Mouse (Mus musculus): ENCODE results near the gene Haus6. TPM values are rescaled to one million over a fixed set of nuclear protein-coding genes. Genes with fewer than 3 reads are reported as not detected.
"Not testable (repeated sequence)": the region's sequence is repeated elsewhere in the genome, so short reads cannot be mapped to it uniquely, and the experiment has no call there.

Gene Haus6
- polyA plus RNA-seq, 1 experiment, result 21.7 TPM

DNA sequence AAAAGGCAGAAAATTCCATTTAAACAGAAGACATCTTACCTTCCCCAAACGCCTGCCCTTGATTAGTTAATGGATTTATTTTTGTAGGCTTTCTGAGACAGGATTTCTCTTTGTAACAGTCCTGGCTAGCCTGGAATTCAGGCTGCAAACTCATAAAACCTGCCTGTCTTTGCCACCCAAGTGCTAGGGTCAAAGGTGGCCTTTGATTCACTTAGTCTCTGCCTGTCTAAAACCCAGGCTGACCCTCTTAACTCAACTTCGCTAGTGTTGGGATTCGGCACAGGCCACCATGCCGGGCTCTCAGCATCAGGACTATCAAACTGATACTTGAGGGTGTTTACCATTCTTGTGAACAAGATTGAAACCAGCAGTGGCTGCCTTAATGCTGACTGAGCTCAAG lies 20.0 kb upstream of the Haus6 start:
- H3K4me3 ChIP-seq (ENCODE audit: control insufficient read depth, insufficient read depth, low read length), result no peak overlapping the region
- H3K36me3 ChIP-seq (ENCODE audit: control insufficient read depth, insufficient read depth, low read length), result no peaks in the 10 kb centered on the region
- no peaks in the 10 kb centered on the region for H3K27me3 ChIP-seq (ENCODE audit: control insufficient read depth, insufficient read depth, low read length)
- DNase-seq, result no peak
- WGBS, result 86% methylated on average over 4 of the region's 4 CpGs
- no peaks in the 10 kb centered on the region for H3K4me1 ChIP-seq (replicated peaks; ENCODE audit: control insufficient read depth, insufficient read depth, low read length)
- H3K27ac ChIP-seq (ENCODE audit: control insufficient read depth, insufficient read depth, low read length), result no peak overlapping the region
- TF ChIP-seq CTCF (IDR thresholded peaks at IDR 0.05; ENCODE audit: borderline replicate concordance, control insufficient read depth, extremely low read depth, insufficient read depth, low read length, poor library complexity), result no peak
- no peak for TF ChIP-seq POLR2A (IDR thresholded peaks at IDR 0.05; ENCODE audit: control insufficient read depth, extremely low read depth, insufficient read depth, low read length, poor library complexity)

DNA sequence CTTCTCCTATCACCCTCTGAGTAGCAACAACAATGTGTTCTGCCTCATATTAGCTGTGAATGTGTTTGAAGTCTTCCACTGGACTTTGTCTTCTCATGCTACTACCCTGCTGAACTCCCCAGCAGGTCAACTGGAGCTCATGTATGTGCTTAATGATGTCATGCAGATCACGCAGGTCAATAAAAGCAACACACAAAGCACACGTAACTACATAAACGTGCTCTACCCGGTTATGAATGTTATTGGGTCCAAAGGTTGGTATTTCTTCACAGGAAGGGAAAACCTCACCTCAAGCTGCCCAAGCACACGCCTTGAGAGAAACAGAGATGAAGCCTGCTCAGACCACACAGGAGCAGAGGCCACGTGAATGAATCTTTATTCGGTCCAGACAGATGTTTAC lies 14.6 kb upstream of the Haus6 start:
- H3K27me3 ChIP-seq (ENCODE audit: control insufficient read depth, insufficient read depth, low read length); DNase-seq; H3K4me1 ChIP-seq (replicated peaks; ENCODE audit: control insufficient read depth, insufficient read depth, low read length); H3K27ac ChIP-seq (ENCODE audit: control insufficient read depth, insufficient read depth, low read length); H3K36me3 ChIP-seq (ENCODE audit: control insufficient read depth, insufficient read depth, low read length); H3K4me3 ChIP-seq (ENCODE audit: control insufficient read depth, insufficient read depth, low read length): not testable (repeated sequence)
- WGBS, result 95% methylated on average over 7 of the region's 7 CpGs

DNA sequence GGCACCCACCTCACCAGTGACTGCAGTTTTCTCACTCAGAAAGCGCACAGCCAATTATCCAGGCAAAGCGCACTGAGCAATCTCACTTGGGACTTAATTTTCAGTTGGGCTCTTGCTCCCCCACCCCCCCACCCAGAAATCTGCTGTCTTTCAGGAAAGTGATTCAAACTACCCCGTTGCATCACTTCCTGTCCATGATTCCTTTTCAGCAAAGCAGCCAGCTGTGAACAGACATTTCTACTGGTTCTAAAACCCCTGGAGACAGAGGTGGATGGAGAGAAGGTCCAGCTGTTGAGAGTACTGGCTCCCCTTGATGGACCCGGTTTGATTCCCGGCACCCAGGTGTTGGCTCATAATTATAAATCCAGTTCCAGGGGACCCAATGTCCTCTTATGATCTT lies 13.6 kb upstream of the Haus6 start:
- no peak for DNase-seq
- Histone ChIP-seq H3K4me1 (replicated peaks; ENCODE audit: control insufficient read depth, insufficient read depth, low read length) (no peaks in the 10 kb centered on the region), H3K27ac (ENCODE audit: control insufficient read depth, insufficient read depth, low read length) (no peak overlapping the region), H3K4me3 (ENCODE audit: control insufficient read depth, insufficient read depth, low read length) (no peak overlapping the region), H3K36me3 (ENCODE audit: control insufficient read depth, insufficient read depth, low read length) (no peaks in the 10 kb centered on the region), H3K27me3 (ENCODE audit: control insufficient read depth, insufficient read depth, low read length) (no peaks in the 10 kb centered on the region)
- no peak for TF ChIP-seq POLR2A (IDR thresholded peaks at IDR 0.05; ENCODE audit: control insufficient read depth, extremely low read depth, insufficient read depth, low read length, poor library complexity)
- 69% methylated on average over 5 of the region's 5 CpGs for WGBS

DNA sequence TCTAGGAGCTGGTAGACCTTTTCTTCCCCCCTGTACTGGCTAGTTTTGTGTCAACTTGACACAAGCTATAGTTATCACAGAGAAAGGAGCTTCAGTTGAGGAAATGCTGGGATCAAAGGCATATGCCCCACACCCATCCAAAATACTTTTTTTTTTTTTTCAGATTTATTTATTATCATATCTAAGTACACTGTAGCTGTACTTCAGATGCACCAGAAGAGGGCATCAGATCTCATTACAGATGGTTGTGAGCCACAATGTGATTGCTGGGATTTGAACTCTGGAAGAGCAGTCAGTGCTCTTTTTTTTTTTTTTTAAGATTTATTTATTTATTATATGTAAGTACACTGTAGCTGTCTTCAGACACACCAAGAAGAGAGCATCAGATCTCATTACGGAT lies 10.7 kb upstream of the Haus6 start:
- not testable (repeated sequence) for H3K36me3 ChIP-seq (ENCODE audit: control insufficient read depth, insufficient read depth, low read length); H3K27me3 ChIP-seq (ENCODE audit: control insufficient read depth, insufficient read depth, low read length); H3K27ac ChIP-seq (ENCODE audit: control insufficient read depth, insufficient read depth, low read length); DNase-seq; H3K4me1 ChIP-seq (replicated peaks; ENCODE audit: control insufficient read depth, insufficient read depth, low read length); H3K4me3 ChIP-seq (ENCODE audit: control insufficient read depth, insufficient read depth, low read length)
- WGBS, result 93% methylated on average over 1 of the region's 1 CpGs

DNA sequence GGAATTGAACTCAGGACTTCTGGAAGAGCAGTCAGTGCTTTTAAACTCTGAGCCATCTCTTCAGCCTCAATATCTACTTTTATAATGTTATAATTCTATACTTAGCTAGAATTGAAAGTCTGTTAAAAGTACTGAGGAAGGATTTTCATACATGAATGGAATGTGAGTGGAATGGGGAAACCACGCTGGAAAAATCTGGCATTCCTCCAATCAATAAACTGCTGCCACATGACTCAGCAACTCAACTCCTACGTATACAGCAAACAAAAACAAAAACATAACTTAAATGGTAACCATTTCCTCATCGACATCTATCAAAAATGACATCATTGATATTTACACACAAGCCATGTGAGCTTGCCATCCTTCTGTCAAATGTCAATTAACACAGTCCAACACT lies 10.3 kb upstream of the Haus6 start:
- H3K27ac ChIP-seq (ENCODE audit: control insufficient read depth, insufficient read depth, low read length), result no peak overlapping the region

DNA sequence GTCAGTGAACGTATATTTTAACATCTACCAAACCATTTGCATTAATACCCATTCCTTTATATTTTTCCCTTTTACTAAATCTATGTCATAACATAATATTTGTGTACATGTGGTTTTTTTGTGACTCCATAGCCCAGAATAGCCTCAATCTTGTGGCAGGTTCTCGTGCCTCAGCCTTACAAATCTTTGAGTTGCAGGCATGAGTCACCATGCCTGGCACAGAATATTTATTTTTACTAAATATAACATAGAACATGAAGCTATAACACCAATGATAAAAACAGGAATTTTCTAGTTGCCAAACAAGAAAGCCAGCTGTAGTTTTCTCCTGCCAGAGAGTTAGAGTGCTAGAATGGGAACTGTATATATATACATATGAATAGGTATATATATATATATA lies 8.7 kb upstream of the Haus6 start:
- Histone ChIP-seq H3K4me1 (replicated peaks; ENCODE audit: control insufficient read depth, insufficient read depth, low read length) (no peaks in the 10 kb centered on the region), H3K36me3 (ENCODE audit: control insufficient read depth, insufficient read depth, low read length) (no peaks in the 10 kb centered on the region), H3K27me3 (ENCODE audit: control insufficient read depth, insufficient read depth, low read length) (no peaks in the 10 kb centered on the region), H3K4me3 (ENCODE audit: control insufficient read depth, insufficient read depth, low read length) (no peak overlapping the region), H3K27ac (ENCODE audit: control insufficient read depth, insufficient read depth, low read length) (no peak overlapping the region)
- TF ChIP-seq CTCF (IDR thresholded peaks at IDR 0.05; ENCODE audit: borderline replicate concordance, control insufficient read depth, extremely low read depth, insufficient read depth, low read length, poor library complexity) (no peak), POLR2A (IDR thresholded peaks at IDR 0.05; ENCODE audit: control insufficient read depth, extremely low read depth, insufficient read depth, low read length, poor library complexity) (no peak)
- DNase-seq, result no peak
- 70% methylated on average over 2 of the region's 2 CpGs for WGBS

More for the DNA sequence above, 10.3 kb upstream of the Haus6 start:
- no peak for TF ChIP-seq CTCF (IDR thresholded peaks at IDR 0.05; ENCODE audit: borderline replicate concordance, control insufficient read depth, extremely low read depth, insufficient read depth, low read length, poor library complexity)
- TF ChIP-seq POLR2A (IDR thresholded peaks at IDR 0.05; ENCODE audit: control insufficient read depth, extremely low read depth, insufficient read depth, low read length, poor library complexity), result no peak
- Histone ChIP-seq H3K36me3 (ENCODE audit: control insufficient read depth, insufficient read depth, low read length) (no peaks in the 10 kb centered on the region), H3K27me3 (ENCODE audit: control insufficient read depth, insufficient read depth, low read length) (no peaks in the 10 kb centered on the region), H3K4me1 (replicated peaks; ENCODE audit: control insufficient read depth, insufficient read depth, low read length) (no peaks in the 10 kb centered on the region), H3K4me3 (ENCODE audit: control insufficient read depth, insufficient read depth, low read length) (no peak overlapping the region)
- DNase-seq, result no peak
- WGBS, result 87% methylated on average over 3 of the region's 3 CpGs

DNA sequence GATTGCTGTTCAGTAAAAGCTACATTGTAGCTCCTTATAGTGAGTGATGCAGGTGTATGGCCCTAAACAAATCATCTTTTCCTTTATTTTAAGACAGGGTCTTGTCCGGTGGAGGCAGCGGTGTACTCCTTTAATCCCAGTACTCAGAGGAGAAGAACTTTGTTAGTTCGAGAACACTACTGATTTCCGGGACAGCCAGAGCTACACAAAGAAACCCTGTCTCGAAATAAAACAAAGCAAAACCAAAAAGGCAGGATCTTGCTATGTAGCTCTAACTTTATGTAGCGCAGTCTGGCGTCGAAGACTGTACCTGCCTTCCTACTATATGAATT lies 400 bp upstream of the Haus6 start:
- Histone ChIP-seq H3K4me3 (ENCODE audit: control insufficient read depth, insufficient read depth, low read length) (no peak overlapping the region), H3K36me3 (ENCODE audit: control insufficient read depth, insufficient read depth, low read length) (no peaks in the 10 kb centered on the region), H3K4me1 (replicated peaks; ENCODE audit: control insufficient read depth, insufficient read depth, low read length) (peaks cover 6% of the 10 kb centered on the region), H3K27ac (ENCODE audit: control insufficient read depth, insufficient read depth, low read length) (peak overlapping the region; percentile 19; the same call in 1 of the 2 replicates), H3K27me3 (ENCODE audit: control insufficient read depth, insufficient read depth, low read length) (no peaks in the 10 kb centered on the region)
- TF ChIP-seq POLR2A (IDR thresholded peaks at IDR 0.05; ENCODE audit: control insufficient read depth, extremely low read depth, insufficient read depth, low read length, poor library complexity) (no peak), CTCF (IDR thresholded peaks at IDR 0.05; ENCODE audit: borderline replicate concordance, control insufficient read depth, extremely low read depth, insufficient read depth, low read length, poor library complexity) (no peak)
- DNase-seq, result no peak
- WGBS, result 38% methylated on average over 8 of the region's 8 CpGs
